Mouse (Mus musculus): ENCODE measurements around the gene 4930442H23Rik. TPM values are rescaled to one million over a fixed set of nuclear protein-coding genes. Genes with fewer than 3 reads are reported as not detected.
"Not testable (repeated sequence)": the region's sequence is repeated elsewhere in the genome, so short reads cannot be mapped to it uniquely, and the experiment has no call there.

Gene 4930442H23Rik
- polyA plus RNA-seq, 1 experiment from 2014 or later: not detected

DNA sequence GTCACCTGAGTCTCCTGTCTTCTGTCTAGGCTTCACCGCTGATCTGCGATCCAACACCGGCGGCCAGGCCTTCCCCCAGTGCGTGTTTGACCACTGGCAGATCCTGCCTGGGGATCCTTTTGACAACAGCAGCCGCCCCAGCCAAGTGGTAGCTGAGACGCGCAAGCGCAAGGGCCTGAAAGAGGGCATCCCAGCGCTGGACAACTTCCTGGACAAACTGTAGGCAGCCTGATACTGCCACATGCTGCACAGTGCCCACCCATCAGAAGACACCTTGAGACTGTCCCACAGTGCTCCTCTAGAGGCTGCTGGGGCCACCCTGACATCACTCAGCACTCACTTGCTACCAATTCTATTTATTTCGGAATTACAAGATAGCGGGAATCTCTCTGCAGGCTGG, 1.8 kb downstream of the 4930442H23Rik start:
- ATAC-seq; H3K27ac ChIP-seq (ENCODE audit: low read length); H3K27me3 ChIP-seq (replicated peaks; ENCODE audit: control insufficient read depth, insufficient read depth, low read length); H3K9ac ChIP-seq (replicated peaks; ENCODE audit: low read depth, low read length); H3K4me2 ChIP-seq (ENCODE audit: low read length); H3K4me3 ChIP-seq (replicated peaks; ENCODE audit: low read length); H3K9me3 ChIP-seq (ENCODE audit: control insufficient read depth, low read length): not testable (repeated sequence)
- H3K4me1 ChIP-seq (replicated peaks; ENCODE audit: control insufficient read depth, insufficient read depth, low read length): peaks cover 25% of the 10 kb centered on the region
- H3K36me3 ChIP-seq (ENCODE audit: control insufficient read depth, insufficient read depth): peaks cover 34% of the 10 kb centered on the region
- WGBS: 77% methylated on average over 12 of the region's 12 CpGs

GRCm38 (mm10) chr10:81180946-81181345, 2.7 kb downstream of the 4930442H23Rik start:
- H3K9me3 ChIP-seq (ENCODE audit: control insufficient read depth, low read length): no peaks in the 10 kb centered on the region
- no peak overlapping the region for H3K9ac ChIP-seq (replicated peaks; ENCODE audit: low read depth, low read length)
- no peak overlapping the region for H3K4me2 ChIP-seq (ENCODE audit: low read length)
- H3K27ac ChIP-seq (ENCODE audit: low read length): no peak overlapping the region
- peaks cover 34% of the 10 kb centered on the region for H3K36me3 ChIP-seq (ENCODE audit: control insufficient read depth, insufficient read depth)
- H3K27me3 ChIP-seq (replicated peaks; ENCODE audit: control insufficient read depth, insufficient read depth, low read length): no peaks in the 10 kb centered on the region
- H3K4me3 ChIP-seq (replicated peaks; ENCODE audit: low read length): no peak overlapping the region
- ATAC-seq: no peak
- 90% methylated on average over 13 of the region's 13 CpGs for WGBS
- peaks cover 25% of the 10 kb centered on the region for H3K4me1 ChIP-seq (replicated peaks; ENCODE audit: control insufficient read depth, insufficient read depth, low read length)

- no peak overlapping the region for H3K4me3 ChIP-seq (replicated peaks; ENCODE audit: low read length)
- no peak for ATAC-seq
- H3K9me3 ChIP-seq (ENCODE audit: control insufficient read depth, low read length): no peaks in the 10 kb centered on the region
- no peak overlapping the region for H3K27ac ChIP-seq (ENCODE audit: low read length)
- H3K27me3 ChIP-seq (replicated peaks; ENCODE audit: control insufficient read depth, insufficient read depth, low read length): no peaks in the 10 kb centered on the region
- H3K9ac ChIP-seq (replicated peaks; ENCODE audit: low read depth, low read length): no peak overlapping the region
- WGBS: 92% methylated on average over 32 of the region's 32 CpGs
- H3K4me2 ChIP-seq (ENCODE audit: low read length): no peak overlapping the region
- peaks cover 37% of the 10 kb centered on the region for H3K4me1 ChIP-seq (replicated peaks; ENCODE audit: control insufficient read depth, insufficient read depth, low read length)
- peaks cover 31% of the 10 kb centered on the region for H3K36me3 ChIP-seq (ENCODE audit: control insufficient read depth, insufficient read depth)
Observed at GRCm38 (mm10) chr10:81179451-81180342, 4.0 kb downstream of the 4930442H23Rik start.

DNA sequence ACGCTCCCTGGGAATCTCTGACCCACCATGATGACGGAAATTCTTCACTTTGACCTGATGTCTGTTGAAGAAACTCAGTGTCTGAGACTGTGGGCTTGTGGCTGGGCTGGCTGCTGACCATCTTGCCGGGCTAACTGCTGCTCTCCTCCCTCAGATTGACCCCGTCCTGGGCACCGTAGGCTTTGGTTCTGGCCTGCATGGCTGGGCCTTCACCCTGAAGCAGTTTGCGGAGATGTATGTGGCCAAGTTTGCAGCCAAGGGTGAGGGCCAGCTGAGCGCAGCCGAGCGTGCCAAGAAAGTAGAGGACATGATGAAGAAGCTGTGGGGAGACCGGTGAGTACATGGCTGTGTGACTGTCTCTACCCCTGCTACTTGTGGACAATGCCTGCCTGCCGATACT, 4.7 kb downstream of the 4930442H23Rik start:
- peaks cover 31% of the 10 kb centered on the region for H3K36me3 ChIP-seq (ENCODE audit: control insufficient read depth, insufficient read depth)
- H3K4me2 ChIP-seq (ENCODE audit: low read length): no peak overlapping the region
- H3K4me1 ChIP-seq (replicated peaks; ENCODE audit: control insufficient read depth, insufficient read depth, low read length): peaks cover 42% of the 10 kb centered on the region
- ATAC-seq: no peak
- no peaks in the 10 kb centered on the region for H3K27me3 ChIP-seq (replicated peaks; ENCODE audit: control insufficient read depth, insufficient read depth, low read length)
- no peaks in the 10 kb centered on the region for H3K9me3 ChIP-seq (ENCODE audit: control insufficient read depth, low read length)
- 91% methylated on average over 11 of the region's 11 CpGs for WGBS
- no peak overlapping the region for H3K27ac ChIP-seq (ENCODE audit: low read length)
- H3K9ac ChIP-seq (replicated peaks; ENCODE audit: low read depth, low read length): no peak overlapping the region
- H3K4me3 ChIP-seq (replicated peaks; ENCODE audit: low read length): no peak overlapping the region

GRCm38 (mm10) chr10:81177958-81178712, 5.5 kb downstream of the 4930442H23Rik start:
- H3K9me3 ChIP-seq (ENCODE audit: control insufficient read depth, low read length): no peaks in the 10 kb centered on the region
- peak overlapping the region; percentile 62 for H3K4me2 ChIP-seq (ENCODE audit: low read length)
- ATAC-seq: no peak
- WGBS: 67% methylated on average over 14 of the region's 14 CpGs
- no peak overlapping the region for H3K27ac ChIP-seq (ENCODE audit: low read length)
- peak overlapping the region; percentile 66 for H3K9ac ChIP-seq (replicated peaks; ENCODE audit: low read depth, low read length)
- H3K4me3 ChIP-seq (replicated peaks; ENCODE audit: low read length): peak overlapping the region; percentile 54
- H3K4me1 ChIP-seq (replicated peaks; ENCODE audit: control insufficient read depth, insufficient read depth, low read length): peaks cover 44% of the 10 kb centered on the region
- no peaks in the 10 kb centered on the region for H3K27me3 ChIP-seq (replicated peaks; ENCODE audit: control insufficient read depth, insufficient read depth, low read length)
- peaks cover 31% of the 10 kb centered on the region for H3K36me3 ChIP-seq (ENCODE audit: control insufficient read depth, insufficient read depth)

DNA sequence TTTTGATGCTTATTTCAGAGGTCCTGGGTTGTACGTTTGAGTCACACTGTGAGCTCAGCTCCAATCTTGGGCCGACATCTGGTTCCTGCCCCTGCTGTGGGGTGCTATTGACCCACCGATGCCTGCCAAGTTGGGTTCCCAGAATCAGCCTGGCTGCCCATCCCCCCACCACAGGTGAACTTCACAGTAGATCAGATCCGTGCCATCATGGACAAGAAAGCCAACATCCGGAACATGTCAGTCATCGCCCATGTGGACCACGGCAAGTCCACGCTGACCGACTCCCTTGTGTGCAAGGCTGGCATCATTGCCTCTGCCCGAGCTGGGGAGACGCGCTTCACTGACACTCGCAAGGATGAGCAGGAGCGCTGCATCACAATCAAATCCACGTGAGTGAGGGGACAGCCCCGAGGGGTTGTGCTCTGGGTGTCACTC, 6.1 kb downstream of the 4930442H23Rik start:
- Histone ChIP-seq H3K4me3 (replicated peaks; ENCODE audit: low read length) (peak overlapping the region; percentile 54), H3K27ac (ENCODE audit: low read length) (no peak overlapping the region), H3K4me1 (replicated peaks; ENCODE audit: control insufficient read depth, insufficient read depth, low read length) (peaks cover 43% of the 10 kb centered on the region), H3K27me3 (replicated peaks; ENCODE audit: control insufficient read depth, insufficient read depth, low read length) (no peaks in the 10 kb centered on the region), H3K4me2 (ENCODE audit: low read length) (peak overlapping the region; percentile 62), H3K9me3 (ENCODE audit: control insufficient read depth, low read length) (no peaks in the 10 kb centered on the region), H3K9ac (replicated peaks; ENCODE audit: low read depth, low read length) (peak overlapping the region; percentile 66), H3K36me3 (ENCODE audit: control insufficient read depth, insufficient read depth) (peaks cover 31% of the 10 kb centered on the region)
- ATAC-seq: no peak
- WGBS: 14% methylated on average over 16 of the region's 16 CpGs

GRCm38 (mm10) chr10:81176466-81177271, 7.0 kb downstream of the 4930442H23Rik start, which contains the start of gene Eef2:
Eef2 (plus strand) TSS chr10:81176631.
- Histone ChIP-seq H3K9me3 (ENCODE audit: control insufficient read depth, low read length) (no peaks in the 10 kb centered on the region), H3K4me2 (ENCODE audit: low read length) (peak within 1 kb of the TSS; percentile 62), H3K4me1 (replicated peaks; ENCODE audit: control insufficient read depth, insufficient read depth, low read length) (peaks cover 40% of the 10 kb centered on the region), H3K27me3 (replicated peaks; ENCODE audit: control insufficient read depth, insufficient read depth, low read length) (no peaks in the 10 kb centered on the region), H3K4me3 (replicated peaks; ENCODE audit: low read length) (peak within 1 kb of the TSS; percentile 54), H3K36me3 (ENCODE audit: control insufficient read depth, insufficient read depth) (peaks cover 29% of the 10 kb centered on the region), H3K9ac (replicated peaks; ENCODE audit: low read depth, low read length) (peak within 1 kb of the TSS; percentile 66), H3K27ac (ENCODE audit: low read length) (peak within 1 kb of the TSS; percentile 94)
- 0% methylated on average over 77 of the region's 77 CpGs for WGBS
- ATAC-seq: peak; percentile 69

DNA sequence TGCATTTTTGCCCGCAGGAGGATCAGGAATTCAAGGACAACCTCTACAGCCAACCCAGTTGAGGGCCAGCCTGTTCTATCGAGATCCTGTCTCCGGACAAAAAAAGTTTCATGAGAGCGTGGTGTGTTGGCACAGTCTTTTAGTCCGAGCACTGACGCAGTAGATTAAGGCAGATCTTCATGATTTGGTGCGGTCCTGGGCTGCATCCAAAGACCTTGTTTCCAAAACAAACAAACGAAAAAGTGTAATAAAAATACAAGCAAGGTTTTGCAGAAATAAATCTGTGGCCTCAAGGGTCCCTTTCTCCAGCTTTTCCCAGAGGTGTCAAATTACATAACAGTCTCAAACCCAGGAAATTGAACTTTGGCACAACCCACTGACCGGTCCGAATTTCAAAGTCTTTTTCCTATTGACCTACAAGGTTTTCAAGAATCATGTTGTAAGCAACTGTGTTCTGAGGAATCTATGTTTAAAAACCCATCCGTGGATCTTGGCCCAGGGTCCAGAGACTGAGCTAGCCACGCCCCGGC, 7.6 kb downstream of the 4930442H23Rik start:
- ATAC-seq: no peak
- H3K4me1 ChIP-seq (replicated peaks; ENCODE audit: control insufficient read depth, insufficient read depth, low read length): peaks cover 40% of the 10 kb centered on the region
- 3% methylated on average over 13 of the region's 13 CpGs for WGBS
- H3K9me3 ChIP-seq (ENCODE audit: control insufficient read depth, low read length): no peaks in the 10 kb centered on the region
- H3K4me3 ChIP-seq (replicated peaks; ENCODE audit: low read length): peak overlapping the region; percentile 54
- H3K27ac ChIP-seq (ENCODE audit: low read length): peak overlapping the region; percentile 94
- H3K27me3 ChIP-seq (replicated peaks; ENCODE audit: control insufficient read depth, insufficient read depth, low read length): no peaks in the 10 kb centered on the region
- peak overlapping the region; percentile 62 for H3K4me2 ChIP-seq (ENCODE audit: low read length)
- peaks cover 24% of the 10 kb centered on the region for H3K36me3 ChIP-seq (ENCODE audit: control insufficient read depth, insufficient read depth)
- H3K9ac ChIP-seq (replicated peaks; ENCODE audit: low read depth, low read length): no peak overlapping the region; the same call in 1 of the 2 replicates

Measured in forebrain, embryonic 16.5 days (tissue).